Mouse (Mus musculus) liver, embryonic 14.5 days (tissue): ENCODE measurements around the gene Tpx2.

ENCODE experiments used
- CTCF ChIP-seq: IDR thresholded peaks from 2 replicates; pipeline ENCODE4 v1.5.1; 2016; ENCODE audit warnings: antibody characterized with exemption, low read depth, control low read depth
- EP300 ChIP-seq: IDR thresholded peaks from 2 replicates; pipeline ENCODE4 v1.6.1; 2016; ENCODE audit warnings: antibody characterized with exemption, low read depth

GRCm38 (mm10) chr2:152913471-152913870 is 65.7 kb downstream of the Tpx2 start:
- TF ChIP-seq EP300 (no peak), CTCF (no peak)
